Mouse (Mus musculus) forebrain, embryonic 15.5 days (tissue): ENCODE measurements around the gene Dlg2. TPM values are rescaled to one million over a fixed set of nuclear protein-coding genes. Genes with fewer than 3 reads are reported as not detected.

ENCODE experiments used
- ATAC-seq: fragments of 200-750 bp; cut with Nextera tagmentation; replicated peaks from 2 replicates; pipeline ENCODE4 v1.8.0; 2017; ENCODE audit warnings: mild to moderate bottlenecking, moderate TSS enrichment, moderate library complexity
- H3K27ac ChIP-seq: fragments of 300-500 bp; sonication (generic); replicated peaks from 2 replicates; pipeline ENCODE4 v1.5.1; 2015; ENCODE audit warnings: mild to moderate bottlenecking, inconsistent platforms
- H3K27me3 ChIP-seq: fragments of 300-500 bp; sonication (generic); 2 replicates; pipeline ENCODE4 v1.6.1; 2015; ENCODE audit warnings: inconsistent platforms
- H3K36me3 ChIP-seq: fragments of 300-500 bp; sonication (generic); 2 replicates; pipeline ENCODE4 v1.6.1; 2015; ENCODE audit warnings: mild to moderate bottlenecking, inconsistent platforms
- H3K4me1 ChIP-seq: fragments of 300-500 bp; sonication (generic); 2 replicates; pipeline ENCODE4 v1.6.1; 2015; ENCODE audit warnings: inconsistent platforms
- H3K4me2 ChIP-seq: fragments of 300-500 bp; sonication (generic); replicated peaks from 2 replicates; pipeline ENCODE4 v1.6.1; 2015; ENCODE audit warnings: mild to moderate bottlenecking, inconsistent platforms
- H3K4me3 ChIP-seq: fragments of 300-500 bp; sonication (generic); 2 replicates; pipeline ENCODE4 v1.5.1; 2015; ENCODE audit warnings: mild to moderate bottlenecking, inconsistent platforms
- H3K9ac ChIP-seq: fragments of 300-500 bp; sonication (generic); replicated peaks from 2 replicates; pipeline ENCODE4 v1.6.1; 2015; ENCODE audit warnings: mild to moderate bottlenecking, inconsistent platforms
- H3K9me3 ChIP-seq: fragments of 300-500 bp; sonication (generic); 2 replicates; pipeline ENCODE4 v1.6.1; 2016; ENCODE audit warnings: inconsistent platforms
- WGBS: fragments of 180-500 bp; shearing (Covaris S2); methylation state at CpG from one replicate; pipeline ENCODE4 v1.1.7; 2015; ENCODE audit warnings: mixed read lengths; 5-methylcytosine and 5-hydroxymethylcytosine counted together
- polyA plus RNA-seq: library from polyadenylated mRNA; unstranded; fragments of >200 nt; fragmentation: Nextera tagmentation; extraction: Ambion mirVana; gene quantifications from 2 replicates; pipeline ENCODE4 v1.2.1, GENCODE M21; 2015

The Dlg2 gene
- polyA plus RNA-seq, 1 experiment from 2014 or later = 24.5 TPM

DNA sequence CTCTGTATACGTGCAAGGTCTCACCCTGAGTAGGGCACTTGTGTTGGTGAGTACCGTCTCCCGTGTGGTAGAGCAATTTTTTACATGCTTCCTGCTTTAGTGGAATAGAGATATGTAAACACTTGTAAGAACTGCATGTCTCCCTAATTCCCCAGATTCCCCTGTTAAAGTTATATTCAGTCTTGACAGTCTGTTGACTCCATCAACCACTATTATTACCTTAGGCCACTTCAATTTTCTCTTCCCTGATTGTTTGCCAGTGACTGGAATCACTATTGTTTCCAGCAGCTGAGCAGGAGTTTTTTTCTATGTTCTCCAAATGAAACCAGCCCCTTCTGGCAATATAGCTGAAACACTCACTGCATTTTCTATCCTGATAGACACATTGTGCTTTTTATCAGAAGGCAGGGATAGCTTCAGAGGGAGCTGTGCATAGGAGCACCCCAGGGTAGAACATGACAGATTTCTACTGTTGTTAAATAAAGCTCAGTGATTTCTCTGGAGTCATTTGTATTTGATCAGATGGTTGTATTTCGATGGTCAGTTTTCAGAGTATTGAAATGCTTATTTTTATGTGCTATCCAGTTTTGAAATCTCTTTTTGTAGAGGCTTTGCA lies 1314.6 kb downstream of the Dlg2 start:
- H3K9me3 ChIP-seq = no peaks in the 10 kb centered on the region
- no peak overlapping the region for H3K4me3 ChIP-seq
- no peak overlapping the region for H3K27ac ChIP-seq
- no peak for ATAC-seq
- 83% methylated on average over 4 of the region's 4 CpGs for WGBS
- H3K36me3 ChIP-seq = no peaks in the 10 kb centered on the region
- H3K4me2 ChIP-seq = no peak overlapping the region
- H3K4me1 ChIP-seq = no peaks in the 10 kb centered on the region
- no peak overlapping the region for H3K9ac ChIP-seq
- H3K27me3 ChIP-seq = no peaks in the 10 kb centered on the region

GRCm38 (mm10) chr7:91806632-91807031 lies 1330.2 kb downstream of the Dlg2 start:
- Histone ChIP-seq H3K4me2 (no peak overlapping the region), H3K4me3 (no peak overlapping the region), H3K9ac (no peak overlapping the region), H3K4me1 (no peaks in the 10 kb centered on the region), H3K27me3 (no peaks in the 10 kb centered on the region), H3K9me3 (no peaks in the 10 kb centered on the region), H3K27ac (no peak overlapping the region), H3K36me3 (no peaks in the 10 kb centered on the region)
- 9% methylated on average over 4 of the region's 4 CpGs for WGBS
- ATAC-seq = 0 out of 2 replicates have a peak, but pooled peaks have one; percentile 38

GRCm38 (mm10) chr7:91810774-91811173 lies 1334.3 kb downstream of the Dlg2 start:
- Histone ChIP-seq H3K27ac (no peak overlapping the region), H3K9me3 (no peaks in the 10 kb centered on the region), H3K4me2 (no peak overlapping the region), H3K9ac (no peak overlapping the region), H3K4me1 (no peaks in the 10 kb centered on the region), H3K4me3 (no peak overlapping the region), H3K36me3 (no peaks in the 10 kb centered on the region), H3K27me3 (no peaks in the 10 kb centered on the region)
- WGBS = 38% methylated on average over 2 of the region's 2 CpGs
- no peak for ATAC-seq

- no peak overlapping the region for H3K4me3 ChIP-seq
- no peaks in the 10 kb centered on the region for H3K27me3 ChIP-seq
- H3K9me3 ChIP-seq = no peaks in the 10 kb centered on the region
- no peaks in the 10 kb centered on the region for H3K36me3 ChIP-seq
- H3K4me2 ChIP-seq = no peak overlapping the region
- H3K9ac ChIP-seq = no peak overlapping the region
- WGBS = 72% methylated on average over 1 of the region's 1 CpGs
- no peak for ATAC-seq
- H3K4me1 ChIP-seq = no peaks in the 10 kb centered on the region
- no peak overlapping the region for H3K27ac ChIP-seq
These were observed 1341.5 kb downstream of the Dlg2 start for GRCm38 (mm10) chr7:91818004-91818403.

- Histone ChIP-seq H3K27ac (no peak overlapping the region), H3K4me1 (no peaks in the 10 kb centered on the region), H3K27me3 (no peaks in the 10 kb centered on the region), H3K36me3 (no peaks in the 10 kb centered on the region), H3K9me3 (no peaks in the 10 kb centered on the region), H3K9ac (no peak overlapping the region), H3K4me2 (no peak overlapping the region), H3K4me3 (no peak overlapping the region)
- ATAC-seq = no peak
- WGBS = 85% methylated on average over 5 of the region's 5 CpGs
These were observed 1355.7 kb downstream of the Dlg2 start for GRCm38 (mm10) chr7:91832207-91832606.

DNA sequence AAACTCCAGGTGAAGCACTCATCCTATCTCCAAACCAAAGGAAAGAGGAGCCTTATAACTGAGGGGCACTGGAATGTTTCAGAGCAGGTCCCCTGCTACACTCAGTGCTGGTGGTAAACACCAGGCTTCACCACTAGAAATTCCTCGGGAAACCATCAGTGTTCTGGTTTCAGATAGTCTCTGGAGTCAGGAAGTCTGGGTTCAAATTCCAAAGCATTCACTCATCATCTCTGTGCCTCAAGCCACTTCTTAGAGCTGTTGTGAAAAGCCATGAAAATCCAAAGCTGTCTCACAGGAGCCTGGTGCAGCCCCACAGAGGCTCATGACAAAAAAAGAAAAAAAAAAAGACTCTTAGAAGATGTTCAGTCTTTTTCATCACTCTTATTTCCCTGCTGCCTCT lies 1369.3 kb downstream of the Dlg2 start:
- Histone ChIP-seq H3K27me3 (no peaks in the 10 kb centered on the region), H3K9me3 (no peaks in the 10 kb centered on the region), H3K27ac (no peak overlapping the region), H3K4me2 (no peak overlapping the region), H3K4me3 (no peak overlapping the region), H3K9ac (no peak overlapping the region), H3K36me3 (no peaks in the 10 kb centered on the region), H3K4me1 (no peaks in the 10 kb centered on the region)
- ATAC-seq = no peak
- 48% methylated on average over 1 of the region's 1 CpGs for WGBS

GRCm38 (mm10) chr7:91849364-91849763 lies 1372.9 kb downstream of the Dlg2 start:
- H3K4me1 ChIP-seq = no peaks in the 10 kb centered on the region
- no peak overlapping the region for H3K9ac ChIP-seq
- no peaks in the 10 kb centered on the region for H3K36me3 ChIP-seq
- no peak overlapping the region for H3K4me3 ChIP-seq
- H3K27me3 ChIP-seq = no peaks in the 10 kb centered on the region
- ATAC-seq = no peak
- H3K4me2 ChIP-seq = no peak overlapping the region
- H3K9me3 ChIP-seq = no peaks in the 10 kb centered on the region
- no peak overlapping the region for H3K27ac ChIP-seq

DNA sequence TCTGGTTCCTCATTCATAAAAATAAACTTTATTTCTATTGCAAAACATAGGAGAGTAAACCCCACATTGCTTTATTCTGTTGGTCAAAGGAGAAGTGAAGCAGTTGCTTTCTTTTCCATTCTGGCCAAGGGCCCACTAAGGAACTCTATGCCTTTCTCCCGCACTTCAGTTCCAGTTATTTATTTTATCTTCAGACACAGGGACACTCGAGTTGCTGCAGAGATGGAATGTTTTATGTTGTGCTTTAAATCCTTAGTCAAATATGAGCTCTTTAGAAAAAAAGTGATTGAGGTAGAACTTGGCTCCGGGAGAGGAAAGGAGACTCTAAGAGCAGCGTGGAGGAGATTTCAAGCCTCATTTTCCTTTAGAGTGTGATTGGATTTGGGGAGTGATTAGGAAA lies 1377.2 kb downstream of the Dlg2 start:
- no peaks in the 10 kb centered on the region for H3K36me3 ChIP-seq
- no peak overlapping the region for H3K4me2 ChIP-seq
- no peak overlapping the region for H3K27ac ChIP-seq
- H3K9ac ChIP-seq = no peak overlapping the region
- H3K4me1 ChIP-seq = no peaks in the 10 kb centered on the region
- WGBS = 54% methylated on average over 4 of the region's 4 CpGs
- no peak for ATAC-seq
- H3K4me3 ChIP-seq = no peak overlapping the region
- H3K27me3 ChIP-seq = no peaks in the 10 kb centered on the region
- no peaks in the 10 kb centered on the region for H3K9me3 ChIP-seq

- Histone ChIP-seq H3K9ac (no peak overlapping the region), H3K36me3 (no peaks in the 10 kb centered on the region), H3K27me3 (no peaks in the 10 kb centered on the region), H3K4me3 (no peak overlapping the region), H3K4me1 (no peaks in the 10 kb centered on the region), H3K27ac (no peak overlapping the region), H3K9me3 (no peaks in the 10 kb centered on the region), H3K4me2 (no peak overlapping the region)
- ATAC-seq = no peak
- WGBS = 90% methylated on average over 2 of the region's 2 CpGs
These were observed 1380.5 kb downstream of the Dlg2 start for GRCm38 (mm10) chr7:91856931-91857330.

GRCm38 (mm10) chr7:91862806-91863531 lies 1386.5 kb downstream of the Dlg2 start:
- 54% methylated on average over 5 of the region's 5 CpGs for WGBS
- ATAC-seq = peak; percentile 95
- H3K4me1 ChIP-seq = no peaks in the 10 kb centered on the region

GRCm38 (mm10) chr7:91868919-91869318 lies 1392.4 kb downstream of the Dlg2 start:
- Histone ChIP-seq H3K9ac (no peak overlapping the region), H3K4me1 (no peaks in the 10 kb centered on the region), H3K36me3 (no peaks in the 10 kb centered on the region), H3K4me2 (no peak overlapping the region), H3K4me3 (no peak overlapping the region), H3K27ac (no peak overlapping the region), H3K27me3 (no peaks in the 10 kb centered on the region), H3K9me3 (no peaks in the 10 kb centered on the region)
- no peak for ATAC-seq
- WGBS = 67% methylated on average over 1 of the region's 1 CpGs

More at GRCm38 (mm10) chr7:91862806-91863531, 1386.5 kb downstream of the Dlg2 start:
- no peak overlapping the region for H3K4me3 ChIP-seq
- no peak overlapping the region for H3K9ac ChIP-seq
- peak overlapping the region; percentile 15; the same call in 1 of the 2 replicates for H3K27ac ChIP-seq
- H3K9me3 ChIP-seq = no peaks in the 10 kb centered on the region
- H3K36me3 ChIP-seq = no peaks in the 10 kb centered on the region
- no peak overlapping the region for H3K4me2 ChIP-seq
- H3K27me3 ChIP-seq = no peaks in the 10 kb centered on the region

GRCm38 (mm10) chr7:91876831-91877230 lies 1400.4 kb downstream of the Dlg2 start:
- no peaks in the 10 kb centered on the region for H3K9me3 ChIP-seq
- no peak overlapping the region for H3K4me3 ChIP-seq
- H3K4me2 ChIP-seq = no peak overlapping the region
- no peaks in the 10 kb centered on the region for H3K36me3 ChIP-seq
- ATAC-seq = 0 out of 2 replicates have a peak, but pooled peaks have one; percentile 32
- H3K27me3 ChIP-seq = no peaks in the 10 kb centered on the region
- H3K27ac ChIP-seq = no peak overlapping the region
- H3K9ac ChIP-seq = no peak overlapping the region
- H3K4me1 ChIP-seq = no peaks in the 10 kb centered on the region
- WGBS = 17% methylated on average over 1 of the region's 1 CpGs

DNA sequence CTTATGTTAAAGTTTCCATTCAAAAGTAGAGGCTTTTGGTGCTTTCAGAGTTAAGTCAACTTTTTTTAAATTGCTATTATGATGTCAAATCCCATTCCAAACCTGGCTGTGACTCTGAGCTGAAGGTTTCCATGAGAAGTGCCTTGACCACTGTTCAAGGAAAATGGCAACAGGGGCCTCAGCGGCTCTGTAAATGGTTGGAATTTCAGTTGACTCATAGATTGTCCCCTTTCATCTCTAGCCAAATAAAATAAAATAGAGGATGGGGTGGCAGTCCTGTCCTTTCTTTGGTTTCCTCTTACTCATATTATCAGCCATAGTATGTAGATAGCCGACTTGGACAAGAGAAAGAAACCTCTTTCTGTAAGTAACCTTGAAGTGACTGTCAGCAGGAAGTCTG lies 1401.3 kb downstream of the Dlg2 start:
- no peaks in the 10 kb centered on the region for H3K9me3 ChIP-seq
- H3K4me3 ChIP-seq = no peak overlapping the region
- H3K36me3 ChIP-seq = no peaks in the 10 kb centered on the region
- H3K4me2 ChIP-seq = no peak overlapping the region
- H3K27ac ChIP-seq = no peak overlapping the region
- 85% methylated on average over 2 of the region's 2 CpGs for WGBS
- no peak overlapping the region for H3K9ac ChIP-seq
- no peaks in the 10 kb centered on the region for H3K4me1 ChIP-seq
- H3K27me3 ChIP-seq = no peaks in the 10 kb centered on the region
- ATAC-seq = no peak
